Mouse (Mus musculus) liver, postnatal 0 days (tissue): ENCODE measurements at regions not wholly inside any gene's neighbourhood (a gene's known extent, or its start where the extent isn't known, plus 50 kb on each side); places are given as distances from the start of the nearest gene placed in this dataset.

Experiments used
- CTCF ChIP-seq: sonication (generic); IDR thresholded peaks from 2 replicates; pipeline ENCODE4 v1.5.1; 2016; ENCODE audit warnings: antibody characterized with exemption, low read depth
- EP300 ChIP-seq: IDR thresholded peaks from 2 replicates; pipeline ENCODE4 v1.6.1; 2016; ENCODE audit warnings: antibody characterized with exemption, low read depth, mild to moderate bottlenecking

- TF ChIP-seq CTCF (no peak), EP300 (no peak)
These were observed 208.0 kb upstream of the Klf3 start for GRCm38 (mm10) chr5:64595220-64595619.
